Mouse (Mus musculus): ENCODE data around the gene Rsph3b. TPM values are rescaled to one million over a fixed set of nuclear protein-coding genes. Genes with fewer than 3 reads are reported as not detected.
"Not testable (repeated sequence)": the region's sequence is repeated elsewhere in the genome, so short reads cannot be mapped to it uniquely, and the experiment has no call there.

Gene Rsph3b
- 10 to 100 TPM; 26.6 to 37.2 TPM for polyA plus RNA-seq (2017; shearing (Covaris generic))

GRCm38 (mm10) chr17:6947984-6948768 is at the start of gene Rsph3b:
Gene Rsph3b, minus strand, starts transcription at chr17:6948682.
- peak; percentile 77 for ATAC-seq

DNA sequence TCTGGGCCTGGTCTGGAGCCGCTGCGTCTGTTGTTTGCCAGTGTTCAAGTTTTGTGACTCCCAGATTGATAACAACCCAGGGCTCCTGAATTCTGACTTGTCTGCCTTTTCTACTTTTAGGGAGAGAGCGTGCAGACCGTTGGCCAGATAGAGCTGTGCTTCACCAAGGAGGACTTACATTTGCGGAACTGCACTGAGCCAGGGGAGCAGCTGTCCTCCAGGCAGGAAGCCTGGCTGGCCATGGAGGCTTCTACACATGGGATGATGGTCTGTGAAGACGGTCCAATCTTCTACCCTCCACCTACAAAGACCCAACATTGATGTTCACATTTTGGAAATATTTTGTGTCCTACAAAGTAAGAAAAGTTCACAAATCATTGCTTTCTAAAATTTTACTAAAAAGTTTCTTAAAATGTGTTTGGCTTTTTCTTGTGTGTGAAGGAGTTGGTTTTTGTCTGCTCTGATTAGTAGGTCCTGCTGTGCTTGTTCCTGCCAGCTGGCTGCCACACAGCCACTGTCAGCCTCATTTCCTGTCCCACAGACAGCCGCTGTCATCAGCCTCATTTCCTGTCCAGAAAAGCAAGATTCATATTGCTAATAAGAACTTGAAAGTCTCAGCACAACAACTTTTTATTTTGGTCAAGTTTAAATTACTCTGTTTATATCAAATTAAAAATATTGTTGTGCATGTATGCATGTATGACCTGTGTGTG is 49.5 kb upstream of the Rsph3b start:
- peak; percentile 98 for ATAC-seq

DNA sequence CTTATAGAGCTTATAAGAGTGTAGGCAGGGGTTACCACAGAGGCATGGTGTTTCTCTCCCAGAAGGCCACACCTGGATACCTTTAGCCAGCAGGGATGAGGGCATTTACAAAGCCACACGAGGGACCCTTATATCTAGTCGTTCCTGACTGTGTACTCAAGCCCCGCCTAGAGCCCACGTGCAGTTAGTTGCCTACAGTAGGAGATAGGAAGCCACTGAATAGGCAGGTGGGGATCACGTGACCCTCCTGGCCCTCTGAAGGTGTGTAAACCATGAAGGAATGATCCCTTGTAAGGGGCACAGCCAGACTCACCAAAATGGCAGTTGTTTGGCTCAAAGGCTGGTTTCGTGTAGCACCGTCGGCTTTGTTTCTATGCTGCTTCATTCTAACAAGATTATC is 48.3 kb upstream of the Rsph3b start:
- not testable (repeated sequence) for ATAC-seq

DNA sequence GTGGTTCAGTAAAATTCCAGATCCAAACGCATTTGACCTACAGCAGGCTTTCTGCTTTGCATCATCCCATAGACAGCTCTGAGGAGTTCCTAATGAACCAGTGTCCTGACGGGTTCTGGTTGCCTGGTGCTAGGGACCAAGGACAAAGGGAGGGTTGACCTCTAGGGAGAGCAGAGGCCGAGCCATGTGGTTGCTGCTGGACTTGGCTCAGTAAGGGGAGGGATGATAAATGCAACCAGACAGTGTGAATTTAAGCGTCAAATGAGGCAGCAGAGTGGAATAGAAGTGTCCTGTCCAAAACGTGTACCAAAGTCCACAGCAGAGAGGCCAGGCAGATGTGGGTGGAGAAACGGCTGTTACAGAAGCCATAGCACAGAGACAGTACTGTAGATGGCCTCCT is 47.0 kb upstream of the Rsph3b start:
- ATAC-seq: not testable (repeated sequence)

DNA sequence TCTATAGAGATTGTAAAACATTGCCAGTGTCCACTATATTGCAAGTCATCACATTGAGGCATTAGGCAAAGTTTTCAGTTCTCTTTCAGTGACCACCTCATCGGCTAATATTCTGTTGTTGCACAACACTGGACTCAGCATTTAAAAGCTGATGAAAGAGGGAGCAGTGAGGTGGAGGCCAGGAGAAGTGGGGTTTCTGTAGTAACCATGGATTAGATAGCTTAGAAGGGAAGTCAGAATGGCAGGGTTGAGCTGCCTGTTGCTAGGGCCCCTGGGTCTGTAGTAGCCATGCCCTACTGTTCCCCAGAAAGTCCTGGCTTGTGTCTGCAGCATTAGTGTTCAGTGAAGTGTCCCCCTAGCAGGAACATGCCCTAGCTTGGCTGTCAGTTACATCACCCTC is 37.6 kb upstream of the Rsph3b start:
- not testable (repeated sequence) for ATAC-seq

GRCm38 (mm10) chr17:6980144-6980543 is 31.7 kb upstream of the Rsph3b start:
- not testable (repeated sequence) for ATAC-seq

DNA sequence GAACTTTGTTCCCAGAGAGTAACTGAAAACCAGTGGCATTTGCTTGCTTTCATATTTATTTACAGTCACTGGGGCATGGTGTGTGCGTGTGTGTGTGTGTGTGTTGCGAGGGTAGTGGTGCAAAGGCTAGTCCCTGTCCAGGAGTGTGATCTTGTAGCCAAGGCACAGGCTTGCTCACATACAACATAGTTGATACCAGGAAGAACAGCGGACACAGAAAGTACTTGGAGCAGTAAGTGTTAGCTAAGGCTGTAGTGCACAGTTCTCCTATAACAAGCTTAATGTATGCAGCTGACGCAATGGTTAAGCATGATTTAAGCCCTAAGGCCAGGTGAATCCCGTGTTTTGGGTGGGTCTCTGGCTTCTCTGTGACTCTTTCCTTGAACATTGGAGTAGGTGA is 30.9 kb upstream of the Rsph3b start:
- peak; percentile 2 for ATAC-seq

DNA sequence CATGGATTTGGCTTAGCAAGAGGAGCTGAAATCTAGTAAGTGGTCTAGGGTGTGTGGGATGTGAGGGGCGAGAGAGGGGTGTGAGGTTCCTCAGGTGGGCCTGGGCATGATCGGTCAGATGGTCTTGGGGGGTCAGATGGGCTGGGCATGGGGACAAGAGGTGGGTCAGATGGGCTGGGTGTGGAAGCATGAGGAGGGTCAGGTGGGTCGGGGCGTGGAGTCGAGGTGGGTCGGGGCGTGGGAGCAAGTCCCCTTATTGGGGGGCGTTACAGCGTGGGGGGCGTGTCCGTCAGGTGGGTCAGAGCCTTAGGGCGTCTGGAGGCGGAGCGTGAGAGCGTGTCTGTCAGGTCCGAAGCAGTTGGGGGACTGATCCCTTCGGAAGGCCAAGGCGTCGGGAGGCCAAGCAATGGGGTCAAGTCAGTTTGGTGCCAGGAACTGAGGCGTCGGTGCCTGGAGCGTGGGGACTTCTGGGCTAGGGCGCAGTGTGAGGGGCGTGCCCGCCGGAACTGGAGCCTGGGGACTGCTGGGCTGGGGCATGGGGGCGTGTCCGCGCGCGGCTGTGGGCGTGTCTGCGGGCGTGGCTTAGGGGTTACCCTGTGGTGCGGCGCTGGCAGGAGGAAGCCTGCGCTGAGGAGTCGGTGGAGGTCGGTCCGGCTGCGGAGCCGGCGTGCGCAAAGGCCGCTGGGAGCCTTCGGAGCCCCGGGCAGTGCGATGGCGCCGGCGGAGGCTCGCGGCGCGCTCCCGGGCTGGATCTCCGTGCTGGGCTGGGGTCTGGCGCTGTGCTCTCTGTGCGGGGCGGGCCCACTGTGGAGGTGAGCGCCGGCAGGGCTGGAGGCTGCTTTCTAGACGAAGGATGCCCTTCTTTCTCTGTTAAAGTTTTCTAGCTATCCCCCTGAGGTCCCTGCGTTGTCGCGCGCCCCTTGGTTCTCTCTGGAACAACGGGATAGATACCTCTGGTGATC is 30.1 kb upstream of the Rsph3b start, which contains the start of gene Gm49721:
Gm49721 (plus strand) TSS at position 618 of the 962 bp plus-strand sequence.
- peak; percentile 95 for ATAC-seq

- not testable (repeated sequence) for ATAC-seq
These were observed 26.5 kb upstream of the Rsph3b start for GRCm38 (mm10) chr17:6974985-6975384.

- ATAC-seq: not testable (repeated sequence)
These were observed 24.4 kb upstream of the Rsph3b start for GRCm38 (mm10) chr17:6972836-6973396.

DNA sequence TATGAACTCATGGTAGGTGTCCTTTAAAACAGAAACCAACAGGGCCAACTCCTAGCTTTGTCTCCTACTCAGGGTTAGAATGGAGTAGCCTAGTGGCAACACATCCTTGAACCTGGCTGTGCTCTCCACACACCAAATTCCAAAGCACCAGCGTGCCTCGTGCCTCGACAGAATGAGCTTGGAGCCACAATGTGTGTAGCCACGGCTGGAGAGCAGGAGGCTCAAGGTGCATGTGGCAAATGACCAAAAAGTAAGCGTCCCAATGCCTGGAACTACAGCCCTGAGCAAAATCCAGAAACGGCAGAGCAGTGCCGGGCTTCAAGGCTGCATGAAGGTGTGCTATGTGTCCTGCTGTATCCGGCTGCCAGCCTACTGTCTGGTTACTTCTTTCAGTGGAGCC is 22.8 kb upstream of the Rsph3b start:
- ATAC-seq: not testable (repeated sequence)

GRCm38 (mm10) chr17:6970334-6970733 is 21.9 kb upstream of the Rsph3b start, which contains the start of gene Rnaset2b:
Gene Rnaset2b, plus strand, starts transcription at chr17:6970634.
- not testable (repeated sequence) for ATAC-seq

DNA sequence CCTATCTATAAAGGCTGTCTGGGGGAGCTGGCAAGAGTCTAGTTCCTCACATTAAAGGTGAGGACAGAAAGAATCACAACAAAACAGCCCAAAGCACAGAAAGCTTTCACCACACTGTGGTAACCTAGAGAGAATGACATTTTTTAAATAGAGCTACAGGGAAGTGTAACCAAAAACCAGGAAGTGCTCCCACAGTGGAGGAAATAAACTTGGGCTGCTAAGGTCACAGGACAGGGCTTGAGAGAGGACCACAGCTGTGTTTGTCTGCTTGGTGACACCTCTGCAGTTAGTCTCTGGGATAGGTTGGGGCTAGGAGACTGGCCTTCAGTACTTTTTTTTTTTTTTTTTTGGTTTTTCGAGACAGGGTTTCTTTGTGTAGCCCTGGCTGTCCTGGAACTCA is 19.2 kb upstream of the Rsph3b start:
- ATAC-seq: not testable (repeated sequence)

DNA sequence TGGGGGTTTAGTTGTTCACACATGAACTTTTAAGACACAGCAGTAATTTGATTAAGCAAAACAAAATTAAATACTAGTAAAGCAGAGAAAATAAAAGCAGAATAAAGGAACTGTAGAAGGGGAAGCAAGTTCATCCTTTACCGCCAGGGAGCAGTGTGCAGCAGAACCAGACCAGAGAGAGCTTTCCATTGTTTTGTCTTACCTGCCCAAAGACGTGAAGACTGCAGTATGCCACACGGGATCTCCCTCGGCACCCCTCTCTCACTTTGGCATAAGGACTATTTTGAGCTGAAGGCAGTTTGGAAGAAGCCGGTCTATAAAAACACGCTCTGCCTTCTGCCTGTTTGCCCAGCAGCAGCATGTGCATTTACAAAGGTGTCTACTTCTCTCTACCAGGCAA is 16.9 kb upstream of the Rsph3b start:
- peak; percentile 18 for ATAC-seq

- ATAC-seq: not testable (repeated sequence)
These were observed 14.5 kb upstream of the Rsph3b start for GRCm38 (mm10) chr17:6962936-6963335.

GRCm38 (mm10) chr17:6962339-6962738 is 13.9 kb upstream of the Rsph3b start:
- not testable (repeated sequence) for ATAC-seq

GRCm38 (mm10) chr17:6961181-6962000 is 12.9 kb upstream of the Rsph3b start:
- ATAC-seq: peak; percentile 86

GRCm38 (mm10) chr17:6960776-6961175 is 12.3 kb upstream of the Rsph3b start, which contains the start of gene Tagap1:
Gene Tagap1, minus strand, starts transcription at chr17:6961156.
- ATAC-seq: peak; percentile 4

GRCm38 (mm10) chr17:6960349-6960748 is 11.9 kb upstream of the Rsph3b start:
- not testable (repeated sequence) for ATAC-seq

DNA sequence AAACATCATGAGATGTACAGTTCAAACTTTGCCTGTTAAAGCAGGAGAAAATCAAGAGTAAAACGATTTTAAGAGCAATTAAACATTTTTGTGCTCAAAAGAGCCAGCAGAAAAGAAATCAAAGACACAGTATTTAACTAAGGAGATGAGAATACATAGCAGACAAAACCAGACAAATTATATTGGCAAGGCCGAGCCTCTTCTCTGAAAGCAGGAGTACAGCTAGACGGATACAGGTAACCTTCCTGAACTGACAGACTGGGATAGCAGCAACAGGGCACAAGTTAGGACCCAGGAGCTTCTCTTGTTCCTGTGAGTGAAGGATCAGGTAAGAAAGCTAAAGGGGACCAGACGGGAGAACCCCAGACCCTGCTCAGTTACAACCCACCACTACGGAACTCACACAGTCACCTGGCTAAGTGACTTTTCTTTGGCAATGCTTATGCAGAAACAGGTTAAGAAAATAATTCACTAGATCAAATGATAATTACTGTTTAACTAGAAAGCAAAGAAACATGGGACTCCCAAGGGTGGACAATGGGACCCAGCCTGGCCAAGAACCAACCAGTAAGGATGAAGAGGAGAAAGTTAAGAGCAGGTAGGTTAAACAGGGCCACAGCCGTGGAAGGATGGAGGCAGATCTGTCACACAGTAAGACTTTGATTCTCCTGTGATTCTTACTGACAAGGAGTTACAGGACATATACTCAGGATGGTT is 11.2 kb upstream of the Rsph3b start:
- not testable (repeated sequence) for ATAC-seq
